Mouse (Mus musculus) hindbrain, embryonic 14.5 days (tissue): ENCODE measurements at regions not wholly inside any gene's neighbourhood (a gene's known extent, or its start where the extent isn't known, plus 50 kb on each side); places are given as distances from the start of the nearest gene placed in this dataset.

Source experiments
- ATAC-seq: fragments of 200-750 bp; cut with Nextera tagmentation; 2 replicates; pipeline ENCODE4 v1.8.0; 2017; ENCODE audit warnings: moderate number of reproducible peaks, mild to moderate bottlenecking, moderate TSS enrichment, moderate library complexity; ENCODE audit not compliant: low FRiP score
- DNase-seq: peaks from one replicate; pipeline ENCODE4 v3.0.0-alpha.2; 2015; ENCODE audit warnings: low spot score
- H3K27ac ChIP-seq: fragments of 300-500 bp; sonication (generic); 2 replicates; pipeline ENCODE4 v1.5.1; 2014; ENCODE audit warnings: mild to moderate bottlenecking, moderate library complexity
- H3K27me3 ChIP-seq: fragments of 300-500 bp; sonication (generic); 2 replicates; pipeline ENCODE4 v1.6.1; 2014; ENCODE audit warnings: mild to moderate bottlenecking, low read length, mixed read lengths; ENCODE audit not compliant: control insufficient read depth, insufficient read depth
- H3K36me3 ChIP-seq: fragments of 300-500 bp; sonication (generic); replicated peaks from 2 replicates; pipeline ENCODE4 v1.6.1; 2014; ENCODE audit not compliant: control insufficient read depth, insufficient read depth
- H3K4me1 ChIP-seq: fragments of 300-500 bp; sonication (generic); replicated peaks from 2 replicates; pipeline ENCODE4 v1.6.1; 2014; ENCODE audit warnings: antibody characterized with exemption, low read length, mixed read lengths; ENCODE audit not compliant: control insufficient read depth, insufficient read depth
- H3K4me2 ChIP-seq: fragments of 300-500 bp; sonication (generic); replicated peaks from 2 replicates; pipeline ENCODE4 v1.6.1; 2014; ENCODE audit warnings: mild to moderate bottlenecking, moderate library complexity
- H3K4me3 ChIP-seq: fragments of 300-500 bp; sonication (generic); replicated peaks from 2 replicates; pipeline ENCODE4 v1.5.1; 2014; ENCODE audit warnings: mild to moderate bottlenecking, low read length
- H3K9ac ChIP-seq: fragments of 300-500 bp; sonication (generic); 2 replicates; pipeline ENCODE4 v1.6.1; 2014
- H3K9me3 ChIP-seq: fragments of 300-500 bp; sonication (generic); 2 replicates; pipeline ENCODE4 v1.6.1; 2016; ENCODE audit warnings: low read length; ENCODE audit not compliant: control insufficient read depth
- WGBS: fragments of 180-500 bp; shearing (Covaris S2); extraction: QIAGEN DNeasy Blood & Tissue Kit; methylation state at CpG from one replicate; pipeline ENCODE4 v1.1.7; 2014; 5-methylcytosine and 5-hydroxymethylcytosine counted together

DNA sequence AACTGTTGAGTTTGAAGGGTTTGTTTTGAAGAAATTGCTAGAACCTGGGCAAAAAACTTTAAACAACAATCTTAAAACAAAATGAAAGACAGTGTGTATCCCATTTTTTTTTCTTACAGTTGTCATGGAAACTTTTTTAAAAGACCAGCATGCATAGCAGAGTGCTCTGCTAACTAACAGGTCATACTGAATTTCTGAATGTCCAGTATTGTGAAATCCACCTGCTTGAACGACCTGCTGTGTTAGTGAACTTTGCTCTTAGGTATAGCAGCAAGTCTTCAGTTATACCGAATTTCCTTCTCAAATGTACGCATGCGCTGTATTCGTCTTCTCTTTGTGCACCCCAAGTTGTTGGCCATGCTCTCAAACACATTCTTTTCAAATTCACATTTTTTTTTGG lies 486.6 kb downstream of the Klf5 start:
- H3K27ac ChIP-seq: no peak overlapping the region
- no peaks in the 10 kb centered on the region for H3K27me3 ChIP-seq
- H3K4me1 ChIP-seq: no peaks in the 10 kb centered on the region
- H3K9ac ChIP-seq: no peak overlapping the region
- H3K4me3 ChIP-seq: no peak overlapping the region
- DNase-seq (no peak), ATAC-seq (no peak)
- H3K9me3 ChIP-seq: no peaks in the 10 kb centered on the region
- H3K4me2 ChIP-seq: no peak overlapping the region
- no peaks in the 10 kb centered on the region for H3K36me3 ChIP-seq
- WGBS: 85% methylated on average over 5 of the region's 5 CpGs

DNA sequence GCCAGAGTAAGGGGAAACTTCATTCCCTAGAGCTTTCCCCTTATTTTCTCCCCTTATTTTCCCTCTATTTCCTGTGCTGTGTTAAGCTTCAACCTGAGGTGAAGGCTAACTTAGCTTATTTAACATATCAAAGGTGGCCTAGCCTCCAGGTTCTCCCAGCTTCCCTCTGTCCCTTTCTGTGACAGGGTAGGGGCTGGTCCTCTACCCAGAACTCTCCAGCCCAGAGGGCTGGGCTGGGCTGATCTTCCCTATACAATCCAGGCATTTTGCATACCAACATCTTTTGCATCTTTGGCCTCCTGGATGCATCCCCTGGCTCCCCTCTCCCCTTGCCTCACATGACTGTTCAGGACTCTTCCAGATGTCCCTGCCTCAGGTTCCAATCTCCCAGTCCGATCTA lies 487.9 kb downstream of the Klf5 start:
- Histone ChIP-seq H3K4me2 (no peak overlapping the region), H3K27ac (no peak overlapping the region), H3K9ac (no peak overlapping the region), H3K4me3 (no peak overlapping the region), H3K4me1 (no peaks in the 10 kb centered on the region), H3K9me3 (no peaks in the 10 kb centered on the region), H3K36me3 (no peaks in the 10 kb centered on the region), H3K27me3 (no peaks in the 10 kb centered on the region)
- DNase-seq (no peak), ATAC-seq (no peak)
- 92% methylated on average over 1 of the region's 1 CpGs for WGBS

DNA sequence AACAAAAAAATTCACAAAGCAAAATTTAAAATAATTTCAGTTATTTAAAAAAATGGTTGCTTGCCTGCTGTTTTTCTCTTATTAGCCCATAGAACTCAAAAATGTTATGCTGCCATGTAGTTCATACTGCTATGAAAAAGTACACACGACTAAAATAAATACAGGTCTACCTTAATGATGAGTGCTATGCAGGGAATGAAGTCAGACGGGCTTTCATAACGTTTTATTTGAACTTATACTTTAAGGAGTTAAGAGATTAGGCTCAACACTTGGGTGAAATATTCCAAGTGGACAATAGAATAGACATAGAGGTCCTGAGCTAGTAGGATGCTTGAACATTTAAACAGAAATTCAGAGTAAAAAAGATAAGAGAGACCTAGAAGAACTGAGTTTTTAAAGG lies 489.7 kb downstream of the Klf5 start:
- 89% methylated on average over 3 of the region's 3 CpGs for WGBS
- H3K9ac ChIP-seq: no peak overlapping the region
- no peaks in the 10 kb centered on the region for H3K36me3 ChIP-seq
- no peak overlapping the region for H3K4me2 ChIP-seq
- no peak overlapping the region for H3K27ac ChIP-seq
- DNase-seq (no peak), ATAC-seq (no peak)
- H3K9me3 ChIP-seq: no peaks in the 10 kb centered on the region
- H3K4me1 ChIP-seq: no peaks in the 10 kb centered on the region
- H3K27me3 ChIP-seq: no peaks in the 10 kb centered on the region
- H3K4me3 ChIP-seq: no peak overlapping the region

DNA sequence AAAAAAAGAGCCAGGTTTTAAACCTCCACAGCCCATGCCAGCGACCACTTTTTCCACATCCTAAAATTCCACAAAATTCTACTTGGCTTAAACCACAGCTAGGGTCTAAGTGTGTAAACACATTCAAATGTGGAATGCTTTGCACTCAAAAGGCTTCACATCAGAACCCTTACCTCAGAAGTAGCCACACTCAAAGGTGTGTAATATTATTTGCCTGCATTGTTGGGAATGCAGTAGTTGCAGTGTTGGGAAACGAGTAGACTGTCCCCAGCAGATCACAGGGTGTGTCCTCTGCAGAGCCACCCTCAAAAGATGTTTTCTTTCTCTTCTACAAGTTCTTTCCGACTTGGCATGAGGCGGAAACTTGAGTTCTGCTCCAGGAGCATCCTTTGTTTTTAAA lies 488.2 kb downstream of the Klf12 start:
- no peak for DNase-seq
- no peaks in the 10 kb centered on the region for H3K4me1 ChIP-seq

DNA sequence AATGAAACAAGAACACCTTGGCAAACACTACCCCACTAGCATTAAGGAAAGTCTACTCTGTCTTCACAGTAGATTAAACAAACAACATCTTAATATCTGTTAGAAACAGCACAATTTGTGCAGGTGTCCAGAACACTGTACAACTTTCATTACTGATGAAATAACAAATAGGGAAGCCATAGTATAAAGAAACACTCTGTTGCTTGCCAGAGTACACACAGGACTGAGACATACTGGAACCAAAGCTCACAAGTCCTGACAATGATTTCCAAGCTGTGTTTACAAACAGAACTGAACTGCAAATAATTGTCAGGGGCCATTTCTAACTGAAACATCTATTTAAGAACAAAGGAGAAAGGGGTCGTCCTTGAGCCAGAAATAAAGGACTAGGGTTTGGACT lies 478.4 kb downstream of the Klf12 start:
- Histone ChIP-seq H3K27me3 (no peaks in the 10 kb centered on the region), H3K9me3 (peaks cover 7% of the 10 kb centered on the region; the same call in 1 of the 2 replicates), H3K4me1 (peaks cover 4% of the 10 kb centered on the region), H3K4me3 (no peak overlapping the region), H3K9ac (no peak overlapping the region), H3K36me3 (no peaks in the 10 kb centered on the region), H3K4me2 (no peak overlapping the region), H3K27ac (peak overlapping the region; percentile 56; the same call in 1 of the 2 replicates)
- ATAC-seq: no peak
- WGBS: 35% methylated on average over 1 of the region's 1 CpGs
- no peak for DNase-seq

More for the DNA sequence above, 488.2 kb downstream of the Klf12 start:
- Histone ChIP-seq H3K27me3 (no peaks in the 10 kb centered on the region), H3K4me3 (no peak overlapping the region), H3K9ac (no peak overlapping the region), H3K27ac (no peak overlapping the region), H3K36me3 (no peaks in the 10 kb centered on the region), H3K9me3 (peaks cover 4% of the 10 kb centered on the region; the same call in 1 of the 2 replicates), H3K4me2 (no peak overlapping the region)
- no peak for ATAC-seq
- WGBS: 79% methylated on average over 4 of the region's 4 CpGs

DNA sequence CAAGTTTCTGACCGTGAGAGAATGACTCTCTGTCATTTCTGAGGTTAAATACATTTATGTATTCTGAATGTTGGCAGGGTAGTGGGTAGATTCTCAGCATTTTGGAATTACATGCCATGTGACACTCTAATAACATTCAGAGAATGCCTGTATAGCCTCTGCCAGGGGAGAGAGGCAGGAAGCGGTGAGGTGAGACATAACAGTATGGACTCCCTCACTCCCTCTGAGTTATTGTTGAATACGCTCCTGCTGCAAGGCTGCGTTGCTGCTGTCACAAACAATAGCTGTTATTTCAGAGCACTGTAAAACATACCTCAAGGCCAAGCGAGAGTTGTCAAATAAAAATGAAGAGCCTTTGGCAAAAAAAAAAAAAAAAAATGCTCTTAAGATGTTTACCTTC lies 477.9 kb downstream of the Klf12 start:
- H3K27ac ChIP-seq: peak overlapping the region; percentile 56

DNA sequence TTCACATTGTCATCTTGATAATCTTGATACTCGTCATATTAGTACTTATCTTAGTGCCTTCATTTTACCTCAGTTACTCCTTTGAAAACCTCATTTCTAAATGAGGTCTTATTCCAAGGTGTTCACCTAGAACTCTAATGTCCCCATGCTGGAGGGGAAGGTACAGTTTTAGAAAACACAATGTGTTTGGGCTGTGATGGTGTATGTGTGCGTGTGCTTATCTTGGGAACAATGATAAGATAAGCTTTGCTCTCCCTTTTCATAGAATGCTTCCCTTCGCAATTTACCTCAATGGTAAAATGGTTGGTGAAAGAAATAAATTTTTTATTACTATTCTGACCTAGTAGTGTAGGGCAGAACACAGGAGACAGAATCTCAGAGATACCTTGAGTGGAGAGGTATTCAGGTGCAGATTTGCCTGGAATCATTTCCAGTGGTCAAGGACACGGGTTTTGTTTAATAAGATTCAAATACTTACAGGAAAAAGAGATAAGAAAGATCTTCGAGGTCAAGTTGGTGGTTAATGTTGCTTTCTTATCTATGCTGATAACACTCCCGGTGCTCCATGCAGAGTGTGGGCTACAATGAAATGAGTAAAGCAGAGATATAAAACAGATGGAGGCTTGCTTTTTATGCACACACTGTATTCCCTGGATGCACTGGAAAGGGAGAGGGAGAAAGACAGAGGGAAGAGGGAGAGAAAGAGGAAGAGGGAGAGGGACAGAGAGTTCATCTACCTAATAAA lies 471.6 kb downstream of the Klf12 start:
- Histone ChIP-seq H3K27ac (no peak overlapping the region), H3K4me3 (no peak overlapping the region), H3K4me2 (no peak overlapping the region), H3K9ac (no peak overlapping the region), H3K27me3 (no peaks in the 10 kb centered on the region), H3K36me3 (no peaks in the 10 kb centered on the region), H3K4me1 (no peaks in the 10 kb centered on the region), H3K9me3 (no peaks in the 10 kb centered on the region)
- DNase-seq (no peak), ATAC-seq (no peak)
- 88% methylated on average over 6 of the region's 6 CpGs for WGBS

More for the DNA sequence above, 477.9 kb downstream of the Klf12 start:
- Histone ChIP-seq H3K9ac (no peak overlapping the region), H3K4me2 (no peak overlapping the region), H3K4me3 (no peak overlapping the region), H3K9me3 (0 out of 2 replicates have a peak, but pooled peaks cover 3% of the 10 kb centered on the region), H3K27me3 (no peaks in the 10 kb centered on the region), H3K4me1 (peaks cover 4% of the 10 kb centered on the region), H3K36me3 (no peaks in the 10 kb centered on the region)
- 30% methylated on average over 5 of the region's 5 CpGs for whole genome bisulfite sequencing
- ATAC-seq (0 out of 2 replicates have a peak, but pooled peaks have one; percentile 40), DNase-seq (no peak)
